Mouse (Mus musculus) erythroblast, adult 5-6 weeks (primary cell): ENCODE measurements around the gene Khnyn. TPM values are rescaled to one million over a fixed set of nuclear protein-coding genes. Genes with fewer than 3 reads are reported as not detected.

Experiments used
- ATAC-seq: replicated peaks from 2 replicates; pipeline ENCODE4 v1.8.0; 2016; ENCODE audit warnings: moderate number of reproducible peaks, mild to moderate bottlenecking, moderate TSS enrichment, inconsistent platforms; ENCODE audit not compliant: poor library complexity, low FRiP score, severe bottlenecking
- total RNA-seq, 2 experiments: library from RNA; stranded (forward) in 1 of 2; stranded (reverse) in 1 of 2; fragments of 150-400 nt in 1 of 2; fragments of 200-764, 138-1000 nt in 1 of 2; gene quantifications; 2 replicates each; pipeline versions ENCODE4 v1.2.3 to v1.2.4; 2015 to 2017; ENCODE audit warnings: low replicate concordance in 2 of 2

Gene Khnyn
- total RNA-seq (2015; ENCODE audit: low replicate concordance) (30.7 and 36.4 TPM in 2 replicates), total RNA-seq (2017; ENCODE audit: low replicate concordance) (122 and 126 TPM in 2 replicates)

GRCm38 (mm10) chr14:55884713-55885113 lies at the start of gene Khnyn:
Gene Khnyn, plus strand, starts transcription at chr14:55884947.
- peak; percentile 89 for ATAC-seq

DNA sequence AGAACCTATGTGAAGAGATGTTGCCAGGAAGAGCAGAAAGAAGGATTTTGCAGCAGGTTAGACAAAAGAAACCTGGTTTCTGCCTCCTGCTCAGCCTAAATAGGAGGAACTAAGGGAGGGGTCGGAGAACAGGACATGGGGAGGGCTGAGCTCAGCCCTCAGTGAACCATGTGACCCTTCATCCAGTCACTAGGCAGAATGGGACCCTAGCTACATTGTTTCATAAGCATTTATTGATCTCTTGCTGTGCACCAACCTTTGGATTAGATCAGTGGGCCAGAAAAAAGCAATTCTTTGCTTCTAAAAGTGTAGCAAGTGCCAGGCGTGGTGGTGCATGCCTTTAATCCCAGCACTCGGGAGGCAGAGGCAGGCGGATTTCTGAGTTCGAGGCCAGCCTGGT lies 46.4 kb upstream of the Khnyn start:
- ATAC-seq = no peak

DNA sequence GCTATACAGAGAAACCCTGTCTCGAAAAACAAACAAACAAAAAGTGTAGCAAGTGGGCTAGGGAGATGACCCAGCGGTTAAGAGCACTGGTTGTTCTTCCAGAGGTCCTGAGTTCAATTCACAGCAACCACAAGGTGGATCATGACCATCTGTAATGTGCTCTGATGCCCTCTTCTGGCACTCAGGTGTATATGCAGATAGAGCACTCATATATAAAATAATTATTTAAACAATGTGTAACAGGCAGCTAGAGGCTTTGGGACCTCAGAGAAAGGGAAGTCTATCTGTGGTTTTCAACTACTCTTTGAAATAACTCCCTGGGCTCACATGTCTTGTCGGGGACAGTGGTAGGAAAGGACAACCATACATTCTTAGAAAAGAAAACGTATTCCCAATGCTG lies 46.0 kb upstream of the Khnyn start:
- ATAC-seq = no peak

- ATAC-seq = no peak
These were observed 43.8 kb upstream of the Khnyn start for GRCm38 (mm10) chr14:55840853-55841366.

- ATAC-seq = no peak
These were observed 42.0 kb upstream of the Khnyn start for GRCm38 (mm10) chr14:55842794-55843193.

- ATAC-seq = no peak
These were observed 39.0 kb upstream of the Khnyn start for GRCm38 (mm10) chr14:55845506-55846294.

- ATAC-seq = no peak
These were observed 33.9 kb upstream of the Khnyn start for GRCm38 (mm10) chr14:55850885-55851284.

- no peak for ATAC-seq
These were observed 31.8 kb upstream of the Khnyn start for GRCm38 (mm10) chr14:55852646-55853551.

GRCm38 (mm10) chr14:55853621-55854285 lies 31.0 kb upstream of the Khnyn start, which contains the start of gene Nynrin:
Gene Nynrin, plus strand, starts transcription at chr14:55854010.
- no peak for ATAC-seq

DNA sequence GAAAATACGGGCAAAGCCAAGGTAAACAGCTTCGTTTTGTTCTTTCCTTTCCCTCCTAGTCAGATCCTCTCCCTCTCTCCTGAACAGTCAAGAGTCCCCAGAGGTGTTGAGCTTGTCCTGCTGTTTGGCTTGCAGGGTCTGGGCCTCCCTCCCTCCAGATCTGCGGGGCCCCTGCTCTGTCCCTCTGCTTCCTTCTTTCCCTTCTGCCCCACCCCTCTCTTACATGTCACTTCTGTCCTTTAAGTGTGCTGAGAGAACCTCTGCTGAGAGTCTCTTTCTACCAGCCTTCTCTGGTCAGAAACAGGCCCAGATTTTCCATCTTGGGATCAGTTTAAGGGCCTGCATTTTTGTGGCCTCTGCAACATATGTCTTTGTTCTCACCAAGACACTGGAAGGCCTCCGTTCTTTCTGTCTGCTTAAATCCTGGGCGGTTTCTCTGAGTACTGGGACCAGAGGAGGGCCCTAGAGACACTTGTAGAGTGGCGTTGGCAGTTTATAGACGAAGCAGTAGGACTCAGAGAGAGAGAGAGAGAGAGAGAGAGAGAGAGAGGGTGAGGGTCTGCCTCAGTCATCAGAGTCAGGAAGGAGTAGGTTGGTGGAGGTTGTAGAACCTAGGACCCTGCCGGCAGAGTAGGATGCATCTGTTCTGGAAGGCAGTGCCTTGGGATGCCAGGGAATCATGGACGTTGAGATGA lies 30.2 kb upstream of the Khnyn start:
- ATAC-seq = no peak

GRCm38 (mm10) chr14:55855101-55855561 lies 29.6 kb upstream of the Khnyn start:
- no peak for ATAC-seq

- ATAC-seq = no peak
These were observed 27.2 kb upstream of the Khnyn start for GRCm38 (mm10) chr14:55857588-55857987.

GRCm38 (mm10) chr14:55862186-55862585 lies 22.6 kb upstream of the Khnyn start:
- ATAC-seq = no peak

GRCm38 (mm10) chr14:55862970-55863369 lies 21.8 kb upstream of the Khnyn start:
- ATAC-seq = no peak

GRCm38 (mm10) chr14:55863773-55864172 lies 21.0 kb upstream of the Khnyn start:
- peak; percentile 77 for ATAC-seq

DNA sequence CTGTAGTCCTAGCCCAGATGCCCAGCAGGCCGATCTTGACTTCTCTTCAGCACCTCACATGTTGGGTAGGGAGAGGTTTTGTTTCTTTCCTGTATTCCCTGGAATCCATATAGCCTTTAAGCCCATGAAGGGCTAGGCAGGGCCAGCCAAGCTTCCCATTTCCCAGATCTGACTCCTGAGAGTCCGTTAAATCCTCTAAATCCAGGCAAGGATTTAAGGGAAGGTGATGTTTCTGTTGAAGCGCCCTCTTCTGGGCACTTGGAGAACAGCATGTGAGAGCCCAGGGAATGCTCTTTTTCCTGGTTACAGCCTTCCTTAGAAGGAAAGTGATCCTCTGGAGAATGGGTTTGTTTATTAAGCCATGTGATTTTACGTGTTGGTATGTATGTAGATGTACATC lies 17.8 kb upstream of the Khnyn start:
- ATAC-seq = peak; percentile 42; the same call in 1 of the 2 replicates

DNA sequence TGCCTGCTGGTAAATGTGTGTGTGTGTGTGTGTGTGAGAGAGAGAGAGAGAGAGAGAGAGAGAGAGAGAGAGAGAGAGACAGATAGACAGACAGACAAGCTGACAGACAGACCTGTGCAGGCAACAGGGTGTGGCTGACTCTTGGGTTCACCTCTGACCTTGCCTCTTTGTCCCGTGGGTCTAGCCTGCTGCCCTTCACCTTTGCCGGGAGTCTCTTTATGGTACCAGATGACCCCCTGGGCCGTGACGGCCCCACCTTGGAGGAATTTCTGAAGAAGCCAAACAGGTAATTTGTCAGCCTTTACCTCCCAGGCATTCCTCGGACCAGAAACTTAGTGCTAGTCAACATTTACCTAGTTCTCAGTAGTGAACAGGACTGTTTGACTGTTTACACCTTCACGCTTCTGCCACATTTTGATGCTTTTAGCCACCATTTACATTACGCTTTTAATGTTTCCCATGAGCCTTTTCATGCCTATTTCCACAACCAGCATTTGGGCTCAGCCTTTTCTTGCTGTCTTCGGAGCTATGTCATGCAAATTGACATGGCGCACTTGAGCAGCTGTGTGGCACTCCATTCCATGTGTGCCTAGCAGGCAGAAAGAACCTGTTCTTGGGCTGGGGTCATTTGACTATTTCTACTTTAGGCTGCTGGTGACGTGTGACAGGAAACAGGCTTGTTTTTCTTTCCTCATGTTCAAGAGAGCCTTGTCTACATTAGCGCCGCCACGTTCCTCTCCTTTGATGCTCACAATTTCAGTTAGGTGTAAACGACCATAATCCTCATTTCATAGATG lies 16.3 kb upstream of the Khnyn start:
- no peak for ATAC-seq

- no peak for ATAC-seq
These were observed 15.2 kb upstream of the Khnyn start for GRCm38 (mm10) chr14:55869538-55869937.
